Mouse (Mus musculus) forebrain, embryonic 15.5 days (tissue): ENCODE data around the gene Cyfip2. TPM values are rescaled to one million over a fixed set of nuclear protein-coding genes. Genes with fewer than 3 reads are reported as not detected.

ENCODE experiments used
- ATAC-seq: fragments of 200-750 bp; cut with Nextera tagmentation; replicated peaks from 2 replicates; pipeline ENCODE4 v1.8.0; 2017; ENCODE audit warnings: mild to moderate bottlenecking, moderate TSS enrichment, moderate library complexity
- H3K27ac ChIP-seq: fragments of 300-500 bp; sonication (generic); replicated peaks from 2 replicates; pipeline ENCODE4 v1.5.1; 2015; ENCODE audit warnings: mild to moderate bottlenecking, inconsistent platforms
- H3K27me3 ChIP-seq: fragments of 300-500 bp; sonication (generic); 2 replicates; pipeline ENCODE4 v1.6.1; 2015; ENCODE audit warnings: inconsistent platforms
- H3K36me3 ChIP-seq: fragments of 300-500 bp; sonication (generic); 2 replicates; pipeline ENCODE4 v1.6.1; 2015; ENCODE audit warnings: mild to moderate bottlenecking, inconsistent platforms
- H3K4me1 ChIP-seq: fragments of 300-500 bp; sonication (generic); 2 replicates; pipeline ENCODE4 v1.6.1; 2015; ENCODE audit warnings: inconsistent platforms
- H3K4me2 ChIP-seq: fragments of 300-500 bp; sonication (generic); replicated peaks from 2 replicates; pipeline ENCODE4 v1.6.1; 2015; ENCODE audit warnings: mild to moderate bottlenecking, inconsistent platforms
- H3K4me3 ChIP-seq: fragments of 300-500 bp; sonication (generic); 2 replicates; pipeline ENCODE4 v1.5.1; 2015; ENCODE audit warnings: mild to moderate bottlenecking, inconsistent platforms
- H3K9ac ChIP-seq: fragments of 300-500 bp; sonication (generic); replicated peaks from 2 replicates; pipeline ENCODE4 v1.6.1; 2015; ENCODE audit warnings: mild to moderate bottlenecking, inconsistent platforms
- H3K9me3 ChIP-seq: fragments of 300-500 bp; sonication (generic); 2 replicates; pipeline ENCODE4 v1.6.1; 2016; ENCODE audit warnings: inconsistent platforms
- WGBS: fragments of 180-500 bp; shearing (Covaris S2); methylation state at CpG from one replicate; pipeline ENCODE4 v1.1.7; 2015; ENCODE audit warnings: mixed read lengths; 5-methylcytosine and 5-hydroxymethylcytosine counted together
- polyA plus RNA-seq: library from polyadenylated mRNA; unstranded; fragments of >200 nt; fragmentation: Nextera tagmentation; extraction: Ambion mirVana; gene quantifications from 2 replicates; pipeline ENCODE4 v1.2.1, GENCODE M21; 2015

The Cyfip2 gene
- polyA plus RNA-seq, 1 experiment from 2014 or later: 74.8 TPM

GRCm38 (mm10) chr11:46218584-46218983 lies 94.1 kb downstream of the Cyfip2 start:
- 27% methylated on average over 5 of the region's 5 CpGs for WGBS
- H3K27ac ChIP-seq: peak overlapping the region; percentile 76
- ATAC-seq: peak; percentile 41
- no peak overlapping the region for H3K4me2 ChIP-seq
- 0 out of 2 replicates have a peak, but pooled peaks cover 14% of the 10 kb centered on the region for H3K4me1 ChIP-seq
- H3K9ac ChIP-seq: no peak overlapping the region
- peaks cover 40% of the 10 kb centered on the region for H3K36me3 ChIP-seq
- H3K9me3 ChIP-seq: no peaks in the 10 kb centered on the region
- H3K27me3 ChIP-seq: no peaks in the 10 kb centered on the region
- no peak overlapping the region for H3K4me3 ChIP-seq

GRCm38 (mm10) chr11:46217686-46218085 lies 95.0 kb downstream of the Cyfip2 start:
- Histone ChIP-seq H3K9ac (no peak overlapping the region), H3K4me3 (no peak overlapping the region), H3K36me3 (peaks cover 38% of the 10 kb centered on the region), H3K27me3 (no peaks in the 10 kb centered on the region), H3K4me1 (0 out of 2 replicates have a peak, but pooled peaks cover 14% of the 10 kb centered on the region), H3K9me3 (no peaks in the 10 kb centered on the region), H3K4me2 (no peak overlapping the region), H3K27ac (peak overlapping the region; percentile 76)
- no peak for ATAC-seq
- WGBS: 90% methylated on average over 9 of the region's 9 CpGs

GRCm38 (mm10) chr11:46216669-46217068 lies 96.0 kb downstream of the Cyfip2 start:
- Histone ChIP-seq H3K27ac (no peak overlapping the region), H3K9ac (no peak overlapping the region), H3K9me3 (no peaks in the 10 kb centered on the region), H3K4me3 (no peak overlapping the region), H3K27me3 (no peaks in the 10 kb centered on the region), H3K4me1 (0 out of 2 replicates have a peak, but pooled peaks cover 14% of the 10 kb centered on the region), H3K36me3 (peaks cover 28% of the 10 kb centered on the region), H3K4me2 (no peak overlapping the region)
- ATAC-seq: no peak
- WGBS: 74% methylated on average over 7 of the region's 7 CpGs

- H3K4me2 ChIP-seq: no peak overlapping the region
- H3K27me3 ChIP-seq: no peaks in the 10 kb centered on the region
- peak overlapping the region; percentile 66 for H3K27ac ChIP-seq
- peak; percentile 77 for ATAC-seq
- H3K4me1 ChIP-seq: 0 out of 2 replicates have a peak, but pooled peaks cover 14% of the 10 kb centered on the region
- no peak overlapping the region for H3K4me3 ChIP-seq
- peaks cover 17% of the 10 kb centered on the region; the same call in 1 of the 2 replicates for H3K36me3 ChIP-seq
- no peak overlapping the region; the same call in 1 of the 2 replicates for H3K9ac ChIP-seq
- H3K9me3 ChIP-seq: no peaks in the 10 kb centered on the region
- WGBS: 32% methylated on average over 3 of the region's 3 CpGs
Measured at GRCm38 (mm10) chr11:46215354-46215753, 97.3 kb downstream of the Cyfip2 start.

GRCm38 (mm10) chr11:46214368-46215230 lies 98.1 kb downstream of the Cyfip2 start:
- peak overlapping the region; percentile 24; the same call in 1 of the 2 replicates for H3K27ac ChIP-seq
- H3K4me3 ChIP-seq: no peak overlapping the region
- no peak overlapping the region for H3K9ac ChIP-seq
- WGBS: 83% methylated on average over 14 of the region's 14 CpGs
- no peaks in the 10 kb centered on the region for H3K9me3 ChIP-seq
- peaks cover 15% of the 10 kb centered on the region; the same call in 1 of the 2 replicates for H3K36me3 ChIP-seq
- H3K4me2 ChIP-seq: no peak overlapping the region
- ATAC-seq: no peak
- H3K4me1 ChIP-seq: 0 out of 2 replicates have a peak, but pooled peaks cover 14% of the 10 kb centered on the region
- H3K27me3 ChIP-seq: no peaks in the 10 kb centered on the region

GRCm38 (mm10) chr11:46213844-46214243 lies 98.8 kb downstream of the Cyfip2 start:
- WGBS: 92% methylated on average over 5 of the region's 5 CpGs
- Histone ChIP-seq H3K27me3 (no peaks in the 10 kb centered on the region), H3K9me3 (no peaks in the 10 kb centered on the region), H3K4me3 (no peak overlapping the region), H3K4me2 (no peak overlapping the region), H3K36me3 (peaks cover 15% of the 10 kb centered on the region; the same call in 1 of the 2 replicates), H3K9ac (no peak overlapping the region), H3K4me1 (0 out of 2 replicates have a peak, but pooled peaks cover 14% of the 10 kb centered on the region), H3K27ac (no peak overlapping the region)
- no peak for ATAC-seq

GRCm38 (mm10) chr11:46211858-46212257 lies 100.8 kb downstream of the Cyfip2 start:
- Histone ChIP-seq H3K36me3 (peaks cover 24% of the 10 kb centered on the region), H3K4me3 (no peak overlapping the region), H3K9me3 (no peaks in the 10 kb centered on the region), H3K4me2 (no peak overlapping the region), H3K27ac (no peak overlapping the region), H3K9ac (no peak overlapping the region), H3K4me1 (0 out of 2 replicates have a peak, but pooled peaks cover 8% of the 10 kb centered on the region), H3K27me3 (no peaks in the 10 kb centered on the region)
- no peak for ATAC-seq
- WGBS: 46% methylated on average over 3 of the region's 3 CpGs

GRCm38 (mm10) chr11:46209884-46210283 lies 102.8 kb downstream of the Cyfip2 start:
- H3K9ac ChIP-seq: no peak overlapping the region
- H3K4me2 ChIP-seq: no peak overlapping the region
- WGBS: 18% methylated on average over 2 of the region's 2 CpGs
- no peak overlapping the region for H3K4me3 ChIP-seq
- ATAC-seq: no peak
- no peaks in the 10 kb centered on the region for H3K9me3 ChIP-seq
- 0 out of 2 replicates have a peak, but pooled peaks cover under 1% of the 10 kb centered on the region for H3K4me1 ChIP-seq
- no peak overlapping the region for H3K27ac ChIP-seq
- peaks cover 38% of the 10 kb centered on the region for H3K36me3 ChIP-seq
- no peaks in the 10 kb centered on the region for H3K27me3 ChIP-seq

- Histone ChIP-seq H3K4me3 (no peak overlapping the region), H3K27ac (no peak overlapping the region), H3K36me3 (peaks cover 46% of the 10 kb centered on the region), H3K9me3 (no peaks in the 10 kb centered on the region), H3K4me2 (no peak overlapping the region), H3K4me1 (no peaks in the 10 kb centered on the region), H3K9ac (no peak overlapping the region), H3K27me3 (no peaks in the 10 kb centered on the region)
- 85% methylated on average over 17 of the region's 17 CpGs for WGBS
- ATAC-seq: no peak
Measured at GRCm38 (mm10) chr11:46205639-46206409, 106.8 kb downstream of the Cyfip2 start.

- peaks cover 55% of the 10 kb centered on the region for H3K36me3 ChIP-seq
- H3K4me3 ChIP-seq: no peak overlapping the region
- H3K4me2 ChIP-seq: no peak overlapping the region
- H3K4me1 ChIP-seq: no peaks in the 10 kb centered on the region
- no peak for ATAC-seq
- H3K27ac ChIP-seq: no peak overlapping the region
- no peaks in the 10 kb centered on the region for H3K9me3 ChIP-seq
- WGBS: 85% methylated on average over 9 of the region's 9 CpGs
- H3K9ac ChIP-seq: no peak overlapping the region
- H3K27me3 ChIP-seq: no peaks in the 10 kb centered on the region
Measured at GRCm38 (mm10) chr11:46204841-46205240, 107.8 kb downstream of the Cyfip2 start.

- whole genome bisulfite sequencing: 82% methylated on average over 10 of the region's 10 CpGs
- Histone ChIP-seq H3K4me1 (no peaks in the 10 kb centered on the region), H3K9ac (no peak overlapping the region), H3K36me3 (peaks cover 67% of the 10 kb centered on the region), H3K27me3 (no peaks in the 10 kb centered on the region), H3K4me2 (no peak overlapping the region), H3K27ac (no peak overlapping the region), H3K4me3 (no peak overlapping the region), H3K9me3 (no peaks in the 10 kb centered on the region)
- no peak for ATAC-seq
Measured at GRCm38 (mm10) chr11:46202547-46202887, 110.1 kb downstream of the Cyfip2 start.
